Mouse (Mus musculus): ENCODE measurements around the gene Otulin. TPM values are rescaled to one million over a fixed set of nuclear protein-coding genes. Genes with fewer than 3 reads are reported as not detected.

Otulin gene
- total RNA-seq, 2 experiments from 2014 or later: 22.8 to 28.6 TPM

DNA sequence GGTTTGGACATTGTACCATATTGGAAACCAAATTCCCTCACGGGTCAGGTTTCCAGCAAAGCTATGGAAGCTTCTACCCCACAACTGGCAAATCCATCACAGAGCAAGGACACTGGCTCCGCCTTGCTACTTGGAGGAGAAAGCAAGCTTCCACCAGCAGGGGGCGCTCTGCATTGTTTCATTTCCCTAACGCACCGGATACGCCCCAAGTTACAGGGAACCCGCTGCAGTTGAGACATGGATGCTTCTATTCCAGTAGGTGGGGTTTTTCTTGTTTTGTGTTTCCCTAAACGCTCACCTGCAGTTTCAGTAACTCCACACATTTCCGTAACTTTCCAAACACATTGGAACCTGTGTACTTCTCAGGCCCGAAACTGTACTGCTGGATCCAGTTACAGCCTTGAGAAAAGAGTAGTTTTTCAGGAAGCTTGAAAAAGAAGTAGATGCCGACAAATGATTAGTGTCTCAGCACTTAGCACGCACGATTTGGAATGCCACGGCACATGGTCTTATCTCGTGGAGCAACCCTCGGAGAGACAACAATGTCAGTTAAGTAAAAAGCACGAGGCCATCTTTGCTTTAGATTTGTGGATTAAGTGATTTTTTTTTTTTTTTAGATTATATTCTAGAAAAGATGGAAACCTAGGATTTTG, 29.2 kb upstream of the Otulin start:
- peak; percentile 83 to 90 for DNase-seq (ENCODE audit: extremely low spot score in 1 of 2, low spot score in 2 of 2)
- intact Hi-C loops (cut with DNase I): loop anchor here (5.0 to 10.0 kb wide), 2 partner anchors 58 to 165 kb away; no protein-coding TSS in a partner anchor

DNA sequence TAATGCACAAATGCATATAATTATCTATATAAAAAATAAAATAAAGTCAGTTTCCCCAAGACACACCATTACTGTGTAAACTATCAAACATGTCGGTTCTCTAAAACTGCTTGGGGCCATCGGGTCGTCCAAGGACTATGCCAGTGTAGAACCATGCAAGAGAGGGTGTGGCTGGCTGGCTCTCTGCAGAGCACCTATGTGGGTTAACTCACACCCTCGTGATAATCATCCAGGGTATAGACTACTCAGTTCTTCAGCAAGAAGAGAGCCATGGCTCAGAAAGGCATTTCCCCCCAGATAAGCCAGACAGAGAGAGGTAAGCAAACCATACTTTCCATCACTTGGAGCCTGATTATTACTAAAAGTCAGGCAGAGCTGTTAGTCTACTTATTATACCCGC, 28.6 kb upstream of the Otulin start:
- intact Hi-C loops (cut with DNase I): loop anchor here (5.0 to 10.0 kb wide), 2 partner anchors 58 to 166 kb away; no protein-coding TSS in a partner anchor
- no peak for DNase-seq (ENCODE audit: extremely low spot score in 1 of 2, low spot score in 2 of 2)

GRCm38 (mm10) chr15:27658356-27658755, 27.9 kb upstream of the Otulin start:
- intact Hi-C loops (cut with DNase I): loop anchor here (5.0 to 10.0 kb wide), 2 partner anchors 59 to 166 kb away; no protein-coding TSS in a partner anchor
- DNase-seq (ENCODE audit: extremely low spot score in 1 of 2, low spot score in 2 of 2): no peak

DNA sequence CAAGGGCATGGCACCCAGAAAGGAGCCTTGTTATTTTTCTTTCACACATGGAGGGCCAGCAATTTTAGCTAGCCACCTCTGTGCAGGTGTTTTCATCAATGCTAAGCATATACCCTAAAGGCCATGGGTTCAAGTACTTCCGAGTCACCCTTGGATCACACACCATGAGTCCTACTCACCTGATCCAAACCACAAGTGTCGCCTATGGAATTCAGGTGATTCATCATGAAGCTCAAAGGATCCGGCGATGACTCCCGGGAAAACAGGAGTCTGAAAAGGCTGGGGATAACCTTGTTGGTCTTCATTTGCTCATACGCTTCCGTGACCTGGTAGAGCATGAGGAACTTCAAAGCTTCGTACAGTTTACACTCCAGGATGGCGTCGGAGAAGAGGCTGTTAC, 27.4 kb upstream of the Otulin start:
- no peak for DNase-seq (ENCODE audit: extremely low spot score in 1 of 2, low spot score in 2 of 2)
- intact Hi-C loops (cut with DNase I): loop anchor here (5.0 to 10.0 kb wide), 2 partner anchors 59 to 167 kb away; no protein-coding TSS in a partner anchor

DNA sequence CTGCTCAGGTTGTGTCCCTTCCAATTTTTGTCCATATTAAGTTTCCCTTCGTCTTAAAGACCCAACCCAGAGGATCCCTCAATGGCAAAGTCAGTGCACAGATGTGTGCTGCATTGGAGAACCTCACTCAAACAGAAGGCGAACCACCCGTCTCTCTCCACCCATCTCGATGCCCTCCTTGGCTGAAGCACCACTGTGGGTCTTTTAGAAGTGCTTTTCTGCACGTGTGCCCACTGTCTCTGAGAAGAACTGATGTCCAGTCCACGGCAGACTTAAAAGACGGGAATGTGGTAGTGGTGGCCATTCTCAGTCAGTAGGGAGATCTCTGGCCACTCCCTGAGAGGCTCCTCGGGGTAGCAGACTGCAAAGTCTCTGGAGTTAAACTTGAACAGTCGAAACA, 26.1 kb upstream of the Otulin start:
- intact Hi-C loops (cut with DNase I): loop anchor here (5.0 to 10.0 kb wide), 2 partner anchors 61 to 168 kb away; no protein-coding TSS in a partner anchor
- DNase-seq (ENCODE audit: extremely low spot score in 1 of 2, low spot score in 2 of 2): no peak

DNA sequence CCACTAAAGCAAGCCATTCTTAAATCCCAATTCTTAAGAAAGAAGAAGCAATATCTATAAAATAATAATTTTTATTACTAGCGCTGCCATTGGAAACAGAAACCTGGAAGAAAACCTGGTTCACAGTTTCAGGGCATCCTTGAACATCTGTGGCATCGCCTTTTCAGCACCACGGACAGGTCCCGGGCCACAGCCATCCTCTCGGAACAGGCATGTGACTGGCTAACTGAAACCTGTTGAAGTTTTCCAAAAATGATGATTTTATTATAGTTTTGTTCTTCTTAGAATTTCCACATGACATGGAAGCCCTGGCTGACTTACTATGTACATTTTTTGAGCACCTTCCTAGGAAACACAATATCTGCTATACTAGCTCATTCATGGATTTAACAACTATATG, 24.5 kb upstream of the Otulin start:
- no peak for DNase-seq (ENCODE audit: extremely low spot score in 1 of 2, low spot score in 2 of 2)
- intact Hi-C loops (cut with DNase I): loop anchor here (5.0 to 10.0 kb wide), 2 partner anchors 62 to 170 kb away; no protein-coding TSS in a partner anchor

DNA sequence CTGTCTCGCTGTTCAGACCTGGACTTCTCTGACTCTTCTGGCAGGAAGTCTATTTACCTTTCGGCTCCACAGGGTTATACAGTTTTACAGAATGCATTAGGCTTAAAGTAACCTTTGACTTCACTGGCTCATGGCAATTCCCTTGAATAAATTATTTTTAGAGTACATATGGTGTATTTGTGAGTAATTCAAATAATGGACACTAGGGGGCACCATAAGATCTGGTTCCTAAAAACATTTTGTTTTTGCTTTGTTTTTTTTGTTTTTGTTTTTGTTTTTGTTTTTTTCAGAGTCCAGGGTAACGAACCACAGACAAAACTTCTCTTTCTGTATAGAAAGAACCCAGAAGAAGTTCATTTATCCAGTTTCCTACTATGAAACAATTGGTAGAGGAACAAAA, 17.2 kb upstream of the Otulin start:
- intact Hi-C loops (cut with DNase I): no loop called here
- no peak for DNase-seq (ENCODE audit: extremely low spot score in 1 of 2, low spot score in 2 of 2)

DNA sequence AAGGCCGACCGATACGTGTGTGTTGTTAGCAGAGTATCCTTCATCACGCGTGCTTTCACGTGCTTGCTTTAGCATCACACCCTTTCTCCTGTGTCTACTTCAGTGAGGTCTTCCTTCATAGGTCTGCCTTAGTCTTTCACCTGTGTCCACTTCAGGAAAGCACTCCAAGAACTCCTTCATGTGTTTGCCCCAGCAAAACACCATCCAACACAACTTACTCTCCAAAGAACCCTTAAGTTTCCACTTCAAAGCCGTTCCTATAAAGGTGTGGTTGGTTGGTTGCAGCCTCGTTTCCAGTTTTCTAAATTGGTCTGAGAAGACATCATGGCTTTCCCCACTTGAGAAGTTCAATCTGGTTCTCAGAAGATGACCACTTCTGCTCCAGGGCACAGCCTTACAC, 16.2 kb upstream of the Otulin start:
- DNase-seq (ENCODE audit: extremely low spot score in 1 of 2, low spot score in 2 of 2): no peak
- intact Hi-C loops (cut with DNase I): no loop called here

GRCm38 (mm10) chr15:27645250-27645649, 14.8 kb upstream of the Otulin start:
- DNase-seq (ENCODE audit: extremely low spot score in 1 of 2, low spot score in 2 of 2): no peak
- intact Hi-C loops (cut with DNase I): no loop called here

- DNase-seq (ENCODE audit: extremely low spot score in 1 of 2, low spot score in 2 of 2): no peak
- intact Hi-C loops (cut with DNase I): no loop called here
Observed at GRCm38 (mm10) chr15:27642895-27643294, 12.4 kb upstream of the Otulin start.

- intact Hi-C loops (cut with DNase I): no loop called here
Observed at GRCm38 (mm10) chr15:27641171-27641570, 10.7 kb upstream of the Otulin start.

GRCm38 (mm10) chr15:27633941-27634900, 3.7 kb upstream of the Otulin start:
- no peak for DNase-seq (ENCODE audit: extremely low spot score in 1 of 2, low spot score in 2 of 2)
- intact Hi-C loops (cut with DNase I): no loop called here

More at GRCm38 (mm10) chr15:27641171-27641570, 10.7 kb upstream of the Otulin start:
- no peak for DNase-seq (ENCODE audit: extremely low spot score in 1 of 2, low spot score in 2 of 2)

DNA sequence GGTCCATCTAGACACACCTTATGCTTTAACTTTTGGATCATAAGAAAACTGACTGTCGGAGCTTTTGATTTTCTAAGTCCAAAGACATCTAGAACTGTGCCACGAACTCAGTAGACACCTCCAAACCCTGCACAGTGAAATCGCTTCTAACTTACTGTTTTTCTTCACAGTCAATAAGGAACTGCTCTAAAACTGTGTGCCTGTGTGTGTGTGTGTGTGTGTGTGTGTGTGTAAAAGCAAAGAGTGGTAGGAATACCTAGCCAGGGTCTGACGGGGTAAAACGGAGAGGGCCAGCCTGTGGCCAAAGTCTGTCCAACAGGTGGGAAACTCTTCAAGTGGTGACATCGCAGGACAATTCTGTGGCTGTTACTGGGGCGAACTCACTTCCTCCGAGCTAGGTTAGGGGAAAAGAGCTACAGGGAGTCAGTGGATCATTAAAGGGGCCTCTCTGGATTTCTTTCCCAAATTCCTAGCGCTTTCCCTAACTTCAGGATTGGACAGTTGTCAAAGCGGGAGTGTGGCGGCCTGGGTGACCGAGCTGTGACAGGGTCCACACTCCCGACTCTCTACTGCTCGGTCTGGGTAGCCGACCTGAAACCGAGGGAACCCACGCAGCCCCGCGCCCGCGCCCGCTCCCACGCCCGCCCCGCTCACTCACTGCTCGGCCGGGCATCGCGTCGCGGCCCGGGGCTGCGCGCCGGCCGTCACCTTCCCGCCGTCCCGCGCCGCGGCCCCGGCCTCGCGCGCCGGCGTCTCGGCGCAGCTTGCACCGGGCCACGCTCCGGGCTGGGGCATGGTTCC, 493 bp downstream of the Otulin start:
- peak in 1 of 2 experiments; percentile 38 for DNase-seq (ENCODE audit: extremely low spot score in 1 of 2, low spot score in 2 of 2)
- intact Hi-C loops (cut with DNase I): no loop called here

- DNase-seq (ENCODE audit: extremely low spot score in 1 of 2, low spot score in 2 of 2): no peak
- intact Hi-C loops (cut with DNase I): no loop called here
Observed at GRCm38 (mm10) chr15:27629046-27629445, 1.4 kb downstream of the Otulin start.

- intact Hi-C loops (cut with DNase I): no loop called here
- no peak for DNase-seq (ENCODE audit: extremely low spot score in 1 of 2, low spot score in 2 of 2)
Observed at GRCm38 (mm10) chr15:27627794-27628193, 2.7 kb downstream of the Otulin start.

GRCm38 (mm10) chr15:27626314-27626713, 4.2 kb downstream of the Otulin start:
- DNase-seq (ENCODE audit: extremely low spot score in 1 of 2, low spot score in 2 of 2): no peak
- intact Hi-C loops (cut with DNase I): no loop called here

GRCm38 (mm10) chr15:27625890-27626255, 4.6 kb downstream of the Otulin start:
- intact Hi-C loops (cut with DNase I): no loop called here

GRCm38 (mm10) chr15:27625014-27625889, 5.2 kb downstream of the Otulin start:
- intact Hi-C loops (cut with DNase I): no loop called here
- DNase-seq (ENCODE audit: extremely low spot score in 1 of 2, low spot score in 2 of 2): no peak

More at GRCm38 (mm10) chr15:27625890-27626255, 4.6 kb downstream of the Otulin start:
- DNase-seq (ENCODE audit: extremely low spot score in 1 of 2, low spot score in 2 of 2): no peak

Data from left cerebral cortex, postnatal 10 days (tissue).